Mouse (Mus musculus): ENCODE results near the gene Cd160.

Gene Cd160

GRCm38 (mm10) chr3:96829856-96830255, 705 bp upstream of the Cd160 start:
- no peak for DNase-seq (ENCODE audit: low spot score in 2 of 2)

GRCm38 (mm10) chr3:96828308-96828864, 765 bp downstream of the Cd160 start:
- DNase-seq (ENCODE audit: low spot score in 2 of 2): no peak

- DNase-seq (ENCODE audit: low spot score in 2 of 2): no peak
Measured at GRCm38 (mm10) chr3:96825261-96825660, 3.9 kb downstream of the Cd160 start.

GRCm38 (mm10) chr3:96824614-96825013, 4.5 kb downstream of the Cd160 start:
- no peak for DNase-seq (ENCODE audit: low spot score in 2 of 2)

GRCm38 (mm10) chr3:96823701-96824100, 5.5 kb downstream of the Cd160 start:
- DNase-seq (ENCODE audit: low spot score in 2 of 2): no peak

GRCm38 (mm10) chr3:96821581-96821980, 7.6 kb downstream of the Cd160 start:
- no peak for DNase-seq (ENCODE audit: low spot score in 2 of 2)

- DNase-seq (ENCODE audit: low spot score in 2 of 2): no peak
Measured at GRCm38 (mm10) chr3:96820116-96820915, 8.8 kb downstream of the Cd160 start.

GRCm38 (mm10) chr3:96814342-96814741, 14.8 kb downstream of the Cd160 start:
- DNase-seq (ENCODE audit: low spot score in 2 of 2): no peak

- DNase-seq (ENCODE audit: low spot score in 2 of 2): no peak
Measured at GRCm38 (mm10) chr3:96813591-96814244, 15.4 kb downstream of the Cd160 start.

- no peak for DNase-seq (ENCODE audit: low spot score in 2 of 2)
Measured at GRCm38 (mm10) chr3:96813106-96813505, 16.0 kb downstream of the Cd160 start.

- peak; percentile 46 to 86 for DNase-seq (ENCODE audit: low spot score in 2 of 2)
Measured at GRCm38 (mm10) chr3:96812395-96813091, 16.6 kb downstream of the Cd160 start.

GRCm38 (mm10) chr3:96811232-96811631, 17.9 kb downstream of the Cd160 start:
- no peak for DNase-seq (ENCODE audit: low spot score in 2 of 2)

- DNase-seq (ENCODE audit: low spot score in 2 of 2): no peak
Measured at GRCm38 (mm10) chr3:96808651-96809050, 20.5 kb downstream of the Cd160 start.

- no peak for DNase-seq (ENCODE audit: low spot score in 2 of 2)
Measured at GRCm38 (mm10) chr3:96808136-96808535, 21.0 kb downstream of the Cd160 start.

- no peak for DNase-seq (ENCODE audit: low spot score in 2 of 2)
Measured at GRCm38 (mm10) chr3:96802214-96802613, 26.9 kb downstream of the Cd160 start.

- DNase-seq (ENCODE audit: low spot score in 2 of 2): no peak
Measured at GRCm38 (mm10) chr3:96800254-96800653, 28.9 kb downstream of the Cd160 start.

GRCm38 (mm10) chr3:96788506-96788905, 40.6 kb downstream of the Cd160 start:
- DNase-seq (ENCODE audit: low spot score in 2 of 2): no peak

- DNase-seq (ENCODE audit: low spot score in 2 of 2): no peak
Measured at GRCm38 (mm10) chr3:96787784-96788183, 41.4 kb downstream of the Cd160 start.

- no peak for DNase-seq (ENCODE audit: low spot score in 2 of 2)
Measured at GRCm38 (mm10) chr3:96782236-96782635, 46.9 kb downstream of the Cd160 start.

- DNase-seq (ENCODE audit: low spot score in 2 of 2): no peak
Measured at GRCm38 (mm10) chr3:96777120-96777519, 52.0 kb downstream of the Cd160 start.

GRCm38 (mm10) chr3:96772949-96773348, 56.2 kb downstream of the Cd160 start:
- DNase-seq (ENCODE audit: low spot score in 2 of 2): no peak

- DNase-seq (ENCODE audit: low spot score in 2 of 2): no peak
Measured at GRCm38 (mm10) chr3:96769971-96770370, 59.2 kb downstream of the Cd160 start.

Measured in urinary bladder, postnatal 4 days (tissue).